ENCODE assay signal across 11 mouse cellular contexts in genomic region chr11:81369497-81370425, GRCm38 (mm10).
A peak's percentile ranks its signal among the peaks of the same experiment; 100 is the strongest.
DNase-seq lines count a peak whose midpoint lies in the region; ATAC-seq lines count a peak whose summit lies in the region.
"Had no signal": no experiment of that assay in that cellular context is flagged by ENCODE, and none has a peak within 500 bp of the region (broad histone marks: within the 10 kb centered on the region; RNA-seq: fewer than 3 reads in every experiment).

No protein-coding gene starts in this region.

- no peaks in the 10 kb centered on the region; the same call in 1 of the 2 replicates for H3K27me3 ChIP-seq in neural tube, embryonic 15.5 days (replicated peaks)

- H3K9ac ChIP-seq in neural tube, embryonic 15.5 days (replicated peaks) = no peak overlapping the region

- H3K27ac ChIP-seq in neural tube, embryonic 15.5 days (replicated peaks) = no peak overlapping the region

- peaks cover 12% of the 10 kb centered on the region; the same call in 1 of the 2 replicates for H3K4me1 ChIP-seq in neural tube, embryonic 15.5 days

- no peaks in the 10 kb centered on the region for H3K9me3 ChIP-seq in neural tube, embryonic 15.5 days (replicated peaks)

- no peak overlapping the region for H3K4me2 ChIP-seq in neural tube, embryonic 15.5 days

- peak; percentile 3 for DNase-seq in heart, adult 8-10 months (ENCODE audit: low spot score)
- DNase-seq in heart, postnatal 36 days = no peak
- DNase-seq in neural tube, embryonic 10.5 days (ENCODE audit: extremely low spot score, low spot score) = peak; percentile 19
- peak; percentile 48 for DNase-seq in kidney, postnatal 14 days
- peak; percentile 6 for DNase-seq in yolk sac, embryonic 10.5 days (ENCODE audit: low spot score)
- no peak for DNase-seq in thymus, postnatal 36 days
- no peak for DNase-seq in T-cell, adult 2 months (ENCODE audit: low spot score)
- DNase-seq: gastrocnemius, postnatal 10 days; layer of hippocampus, postnatal 36 days; lung, adult 18-20 months had no signal

- 50% methylated on average over 10 of the region's 10 CpGs for WGBS in neural tube, embryonic 15.5 days

- no peak for ATAC-seq in neural tube, embryonic 15.5 days (ENCODE audit: low FRiP score)

- no peaks in the 10 kb centered on the region for H3K36me3 ChIP-seq in neural tube, embryonic 15.5 days

- intact Hi-C loops in heart, postnatal 36 days (cut with DNase I) = loop anchor here (10.0 kb wide), 1 partner anchor 455 kb away; no protein-coding TSS in a partner anchor

- no peak overlapping the region for H3K4me3 ChIP-seq in neural tube, embryonic 15.5 days (replicated peaks)

Comparison
In these comparisons a context has a peak if more than half of its experiments do, and no peak if none do; other contexts are left out.
1. DNase-seq: peak in heart, adult 8-10 months (single experiment), neural tube, embryonic 10.5 days (single experiment), kidney, postnatal 14 days (single experiment) and yolk sac, embryonic 10.5 days (single experiment); none in heart, postnatal 36 days (0 of 2), thymus, postnatal 36 days (0 of 2) and T-cell, adult 2 months (single experiment).